Mouse (Mus musculus) embryonic facial prominence, embryonic 12.5 days (tissue): Measurements from ENCODE around the gene Vps33a. TPM values are rescaled to one million over a fixed set of nuclear protein-coding genes. Genes with fewer than 3 reads are reported as not detected.

Source experiments
- ATAC-seq: fragments of 200-750 bp; cut with Nextera tagmentation; 2 replicates; pipeline ENCODE4 v1.8.0; 2017; ENCODE audit not compliant: insufficient number of reproducible peaks, insufficient read depth, low FRiP score, low TSS enrichment
- H3K27ac ChIP-seq: fragments of 300-500 bp; sonication (generic); 2 replicates; pipeline ENCODE4 v1.5.1; 2016; ENCODE audit warnings: mild to moderate bottlenecking
- H3K27me3 ChIP-seq: fragments of 300-500 bp; sonication (generic); 2 replicates; pipeline ENCODE4 v1.6.1; 2016; ENCODE audit warnings: mild to moderate bottlenecking, moderate library complexity
- H3K36me3 ChIP-seq: fragments of 300-500 bp; sonication (generic); 2 replicates; pipeline ENCODE4 v1.6.1; 2016; ENCODE audit warnings: mild to moderate bottlenecking
- H3K4me1 ChIP-seq: fragments of 300-500 bp; sonication (generic); 2 replicates; pipeline ENCODE4 v1.6.1; 2016
- H3K4me2 ChIP-seq: fragments of 300-500 bp; sonication (generic); replicated peaks from 2 replicates; pipeline ENCODE4 v1.6.1; 2016; ENCODE audit warnings: mild to moderate bottlenecking, moderate library complexity
- H3K4me3 ChIP-seq: fragments of 300-500 bp; sonication (generic); 2 replicates; pipeline ENCODE4 v1.5.1; 2016; ENCODE audit warnings: mild to moderate bottlenecking
- H3K9ac ChIP-seq: fragments of 300-500 bp; sonication (generic); 2 replicates; pipeline ENCODE4 v1.6.1; 2016; ENCODE audit warnings: mild to moderate bottlenecking, moderate library complexity
- H3K9me3 ChIP-seq: fragments of 300-500 bp; sonication (generic); 2 replicates; pipeline ENCODE4 v1.6.1; 2016; ENCODE audit warnings: mild to moderate bottlenecking, moderate library complexity
- WGBS: fragments of 180-500 bp; shearing (Covaris S2); methylation state at CpG from one replicate; pipeline ENCODE4 v1.1.7; 2016; 5-methylcytosine and 5-hydroxymethylcytosine counted together
- polyA plus RNA-seq: library from polyadenylated mRNA; unstranded; fragments of >200 nt; fragmentation: Nextera tagmentation; extraction: Ambion mirVana; gene quantifications from 2 replicates; pipeline ENCODE4 v1.2.1, GENCODE M21; 2016

The Vps33a gene
- polyA plus RNA-seq: 26.8 and 27.4 TPM in 2 replicates

DNA sequence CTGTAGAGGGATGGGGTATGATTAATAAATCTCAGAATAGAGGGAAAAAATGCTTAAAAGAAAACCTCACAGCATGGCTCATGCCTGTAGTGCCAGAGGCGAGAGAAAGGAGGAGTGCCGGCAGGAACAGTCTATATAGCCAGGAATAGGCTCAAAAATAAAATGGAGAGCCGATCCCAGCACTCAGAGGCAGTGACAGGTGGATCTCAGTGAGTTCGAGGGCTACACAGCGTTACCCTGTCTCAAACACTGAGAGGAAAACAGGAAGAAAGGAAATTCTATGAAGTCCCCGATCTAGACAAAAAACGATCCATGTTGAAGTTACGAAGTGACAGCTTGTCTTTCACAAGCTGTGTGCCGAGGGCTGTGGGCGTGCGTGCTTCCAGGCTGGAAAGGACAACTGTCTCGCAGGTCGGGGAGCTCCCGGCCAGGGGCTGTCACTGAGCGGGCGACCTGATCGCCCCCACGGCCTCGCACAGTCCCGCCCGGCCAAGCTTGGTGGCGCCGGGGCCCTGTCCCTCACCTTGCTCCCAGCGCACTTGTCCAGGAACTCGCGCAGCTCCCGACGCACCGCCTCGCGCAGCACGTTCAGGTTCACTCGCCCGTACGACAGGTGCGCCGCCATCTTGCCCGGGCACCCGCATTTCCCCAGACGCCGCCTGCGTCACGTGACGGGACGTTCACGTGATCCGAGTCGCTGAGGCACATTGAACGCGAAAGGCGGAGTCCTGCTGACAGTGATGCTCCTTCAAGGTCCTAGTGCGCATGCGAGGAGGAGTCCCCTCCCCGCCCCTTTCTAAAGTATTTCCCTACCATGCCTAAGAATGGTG is at the start of gene Vps33a:
Gene Vps33a (minus strand): TSS at position 682 of the 830 bp plus-strand sequence.
- peak; percentile 92 for ATAC-seq

DNA sequence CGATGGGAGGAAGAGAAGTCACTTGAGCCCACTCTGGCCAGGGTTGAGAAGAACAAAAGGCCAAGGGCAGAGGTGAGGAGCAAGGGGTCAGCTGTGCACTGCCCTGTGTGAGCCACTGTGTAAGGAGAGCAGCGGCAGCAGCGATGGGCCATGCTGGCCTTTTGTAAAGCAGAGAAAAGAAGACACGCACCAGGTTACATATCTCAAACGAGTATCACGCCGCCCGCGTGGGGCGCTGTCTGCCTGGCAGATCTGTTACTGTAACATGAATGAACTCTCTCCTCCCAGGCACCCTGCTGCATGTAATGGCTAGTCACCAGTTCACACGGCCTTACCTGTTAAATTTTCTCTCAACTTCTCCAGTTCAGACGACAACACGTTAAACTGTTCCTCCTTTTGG is 49.6 kb upstream of the Vps33a start:
- Histone ChIP-seq H3K4me2 (no peak overlapping the region), H3K9me3 (no peaks in the 10 kb centered on the region), H3K4me3 (no peak overlapping the region), H3K27me3 (no peaks in the 10 kb centered on the region), H3K36me3 (peaks cover 40% of the 10 kb centered on the region), H3K9ac (no peak overlapping the region), H3K27ac (no peak overlapping the region), H3K4me1 (no peaks in the 10 kb centered on the region)
- WGBS: 78% methylated on average over 13 of the region's 13 CpGs
- no peak for ATAC-seq

More for the DNA sequence above, at the start of gene Vps33a:
- Histone ChIP-seq H3K9me3 (no peaks in the 10 kb centered on the region), H3K9ac (peak within 1 kb of the TSS; percentile 68), H3K27me3 (no peaks in the 10 kb centered on the region), H3K36me3 (peaks cover 40% of the 10 kb centered on the region), H3K27ac (0 out of 2 replicates have a peak within 1 kb of the TSS, but pooled peaks have one; percentile 46), H3K4me1 (peaks cover 6% of the 10 kb centered on the region), H3K4me3 (peak within 1 kb of the TSS; percentile 97), H3K4me2 (peak within 1 kb of the TSS; percentile 79)
- WGBS: under 1% methylated on average over 54 of the region's 54 CpGs

- 71% methylated on average over 2 of the region's 2 CpGs for WGBS
- Histone ChIP-seq H3K4me2 (no peak overlapping the region), H3K27me3 (no peaks in the 10 kb centered on the region)
Observed at GRCm38 (mm10) chr5:123618558-123618957, 45.7 kb upstream of the Vps33a start.

DNA sequence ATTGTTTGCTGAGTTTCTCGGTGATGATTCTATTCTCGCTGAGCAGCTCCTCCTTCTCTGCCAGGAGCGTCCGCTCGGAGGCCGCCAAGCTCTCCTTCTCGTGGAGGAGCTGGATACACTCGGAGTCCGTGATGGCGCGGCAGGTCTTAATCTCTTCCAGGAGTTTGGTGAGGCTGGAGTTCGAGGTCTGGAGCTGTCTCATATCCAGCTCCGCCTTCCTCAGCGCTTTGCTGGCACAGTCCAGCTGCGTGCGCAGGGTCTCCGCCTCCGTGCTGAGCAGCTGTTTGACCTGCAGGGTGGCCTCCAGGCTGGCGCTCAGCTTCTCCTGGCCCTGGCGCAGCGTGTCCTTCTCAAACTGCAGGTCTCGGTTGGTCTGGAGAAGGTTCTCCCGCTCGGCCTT is 41.4 kb upstream of the Vps33a start:
- no peak overlapping the region for H3K4me2 ChIP-seq
- H3K4me1 ChIP-seq: no peaks in the 10 kb centered on the region
- no peaks in the 10 kb centered on the region for H3K27me3 ChIP-seq
- H3K4me3 ChIP-seq: no peak overlapping the region
- no peak overlapping the region for H3K9ac ChIP-seq
- 92% methylated on average over 24 of the region's 24 CpGs for WGBS
- no peak overlapping the region for H3K27ac ChIP-seq
- peaks cover 68% of the 10 kb centered on the region for H3K36me3 ChIP-seq
- H3K9me3 ChIP-seq: no peaks in the 10 kb centered on the region
- no peak for ATAC-seq

More at GRCm38 (mm10) chr5:123618558-123618957, 45.7 kb upstream of the Vps33a start:
- Histone ChIP-seq H3K9ac (no peak overlapping the region), H3K4me1 (no peaks in the 10 kb centered on the region), H3K27ac (no peak overlapping the region), H3K4me3 (no peak overlapping the region), H3K9me3 (no peaks in the 10 kb centered on the region), H3K36me3 (peaks cover 62% of the 10 kb centered on the region)
- no peak for ATAC-seq

DNA sequence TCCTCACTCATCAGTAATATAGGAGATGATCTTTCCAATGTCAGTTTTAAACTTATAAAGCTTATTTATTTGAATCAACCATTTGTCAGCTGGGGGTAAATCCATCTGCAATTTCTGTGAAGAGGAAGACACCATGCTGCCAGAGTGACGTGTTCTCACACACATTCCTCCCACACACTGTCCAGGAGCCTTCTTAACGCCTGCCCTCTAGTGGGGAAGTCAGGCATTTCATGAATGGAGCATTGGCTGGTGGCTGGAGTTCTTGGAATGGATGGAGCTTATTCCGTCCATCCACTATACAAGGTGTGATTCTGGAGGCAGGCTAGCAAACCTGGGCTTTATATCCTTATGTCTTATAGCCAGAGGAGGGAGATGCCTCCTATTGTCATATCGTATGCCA is 37.0 kb upstream of the Vps33a start:
- Histone ChIP-seq H3K27ac (no peak overlapping the region), H3K9ac (no peak overlapping the region), H3K4me1 (no peaks in the 10 kb centered on the region), H3K27me3 (no peaks in the 10 kb centered on the region), H3K4me3 (no peak overlapping the region), H3K36me3 (peaks cover 78% of the 10 kb centered on the region), H3K4me2 (no peak overlapping the region), H3K9me3 (no peaks in the 10 kb centered on the region)
- no peak for ATAC-seq
- WGBS: 34% methylated on average over 4 of the region's 4 CpGs

DNA sequence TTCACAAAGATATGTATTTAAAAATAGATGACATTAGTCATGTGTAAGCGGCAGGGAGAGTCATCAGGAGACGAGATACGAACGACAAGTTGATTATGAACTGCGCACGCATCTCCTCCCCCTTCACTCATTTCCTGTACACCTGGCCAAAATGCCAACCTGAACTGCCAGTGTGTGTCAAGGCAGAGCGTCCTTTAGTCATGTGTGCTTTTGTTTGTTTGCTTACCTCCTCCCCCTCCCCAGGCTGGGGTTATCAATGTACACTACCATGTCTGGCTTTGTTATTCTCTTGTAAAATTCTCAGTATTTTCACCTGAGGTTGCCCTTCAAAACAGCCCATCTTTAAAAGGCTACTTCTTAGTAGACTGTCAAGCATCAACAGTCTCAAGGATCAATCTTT is 36.6 kb upstream of the Vps33a start:
- no peak overlapping the region for H3K4me3 ChIP-seq
- H3K27me3 ChIP-seq: no peaks in the 10 kb centered on the region
- H3K27ac ChIP-seq: no peak overlapping the region
- H3K9me3 ChIP-seq: no peaks in the 10 kb centered on the region
- H3K9ac ChIP-seq: no peak overlapping the region
- ATAC-seq: no peak
- peaks cover 74% of the 10 kb centered on the region for H3K36me3 ChIP-seq
- H3K4me1 ChIP-seq: no peaks in the 10 kb centered on the region
- no peak overlapping the region for H3K4me2 ChIP-seq
- 96% methylated on average over 7 of the region's 7 CpGs for WGBS

- H3K27ac ChIP-seq: no peak overlapping the region
- peaks cover 70% of the 10 kb centered on the region for H3K36me3 ChIP-seq
- H3K9ac ChIP-seq: no peak overlapping the region
- WGBS: 71% methylated on average over 3 of the region's 3 CpGs
- no peak overlapping the region for H3K4me3 ChIP-seq
- H3K4me2 ChIP-seq: no peak overlapping the region
- H3K9me3 ChIP-seq: no peaks in the 10 kb centered on the region
- no peak for ATAC-seq
- H3K4me1 ChIP-seq: no peaks in the 10 kb centered on the region
- H3K27me3 ChIP-seq: no peaks in the 10 kb centered on the region
Observed at GRCm38 (mm10) chr5:123607211-123607669, 34.4 kb upstream of the Vps33a start.

GRCm38 (mm10) chr5:123603496-123603895 is 30.7 kb upstream of the Vps33a start:
- Histone ChIP-seq H3K36me3 (peaks cover 65% of the 10 kb centered on the region), H3K4me2 (no peak overlapping the region)

GRCm38 (mm10) chr5:123602174-123602573 is 29.3 kb upstream of the Vps33a start:
- Histone ChIP-seq H3K36me3 (peaks cover 55% of the 10 kb centered on the region), H3K9me3 (no peaks in the 10 kb centered on the region), H3K9ac (no peak overlapping the region), H3K4me2 (no peak overlapping the region), H3K27ac (no peak overlapping the region), H3K4me1 (no peaks in the 10 kb centered on the region), H3K4me3 (no peak overlapping the region), H3K27me3 (no peaks in the 10 kb centered on the region)
- WGBS: 84% methylated on average over 6 of the region's 6 CpGs
- ATAC-seq: no peak

More at GRCm38 (mm10) chr5:123603496-123603895, 30.7 kb upstream of the Vps33a start:
- H3K27me3 ChIP-seq: no peaks in the 10 kb centered on the region
- ATAC-seq: no peak
- no peak overlapping the region for H3K27ac ChIP-seq
- 60% methylated on average over 11 of the region's 11 CpGs for WGBS
- no peak overlapping the region for H3K4me3 ChIP-seq
- H3K4me1 ChIP-seq: no peaks in the 10 kb centered on the region
- H3K9ac ChIP-seq: no peak overlapping the region
- no peaks in the 10 kb centered on the region for H3K9me3 ChIP-seq

- Histone ChIP-seq H3K27ac (no peak overlapping the region), H3K9ac (no peak overlapping the region), H3K4me3 (no peak overlapping the region), H3K4me1 (no peaks in the 10 kb centered on the region), H3K27me3 (no peaks in the 10 kb centered on the region), H3K4me2 (no peak overlapping the region), H3K36me3 (peaks cover 39% of the 10 kb centered on the region), H3K9me3 (no peaks in the 10 kb centered on the region)
- 43% methylated on average over 6 of the region's 6 CpGs for WGBS
- ATAC-seq: no peak
Observed at GRCm38 (mm10) chr5:123599319-123599718, 26.5 kb upstream of the Vps33a start.

GRCm38 (mm10) chr5:123593622-123594280 is 20.9 kb upstream of the Vps33a start:
- no peaks in the 10 kb centered on the region for H3K9me3 ChIP-seq
- no peaks in the 10 kb centered on the region for H3K4me1 ChIP-seq
- no peaks in the 10 kb centered on the region for H3K27me3 ChIP-seq
- H3K4me2 ChIP-seq: no peak overlapping the region
- H3K27ac ChIP-seq: no peak overlapping the region
- H3K9ac ChIP-seq: no peak overlapping the region
- no peak overlapping the region for H3K4me3 ChIP-seq
- H3K36me3 ChIP-seq: peaks cover 42% of the 10 kb centered on the region
- 83% methylated on average over 10 of the region's 10 CpGs for WGBS
- no peak for ATAC-seq

- no peak overlapping the region for H3K4me3 ChIP-seq
- H3K9ac ChIP-seq: no peak overlapping the region
- H3K27ac ChIP-seq: no peak overlapping the region
- H3K9me3 ChIP-seq: no peaks in the 10 kb centered on the region
- H3K4me2 ChIP-seq: no peak overlapping the region
- no peak for ATAC-seq
- no peaks in the 10 kb centered on the region for H3K27me3 ChIP-seq
- WGBS: 88% methylated on average over 6 of the region's 6 CpGs
- no peaks in the 10 kb centered on the region for H3K4me1 ChIP-seq
- H3K36me3 ChIP-seq: peaks cover 63% of the 10 kb centered on the region
Observed at GRCm38 (mm10) chr5:123580043-123580442, 7.2 kb upstream of the Vps33a start.
